Mouse (Mus musculus): ENCODE measurements around the gene Vash2.
A peak's percentile ranks its signal among the peaks of the same experiment; 100 is the strongest.
"Not testable (repeated sequence)": the region's sequence is repeated elsewhere in the genome, so short reads cannot be mapped to it uniquely, and the experiment has no call there.

Gene Vash2

GRCm38 (mm10) chr1:190927751-190928369, 51.2 kb downstream of the Vash2 start:
- no peak for DNase-seq (ENCODE audit: low read depth, low spot score)

GRCm38 (mm10) chr1:190927311-190927710, 51.8 kb downstream of the Vash2 start:
- no peak for DNase-seq (ENCODE audit: low read depth, low spot score)

- not testable (repeated sequence) for DNase-seq (ENCODE audit: low read depth, low spot score)
Measured at GRCm38 (mm10) chr1:190924812-190925211, 54.3 kb downstream of the Vash2 start, which contains the start of gene Angel2. Angel2 (plus strand) TSS chr1:190925112.

- DNase-seq (ENCODE audit: low read depth, low spot score) = no peak
Measured at GRCm38 (mm10) chr1:190919725-190920469, 59.2 kb downstream of the Vash2 start.

- no peak for DNase-seq (ENCODE audit: low read depth, low spot score)
Measured at GRCm38 (mm10) chr1:190918938-190919337, 60.2 kb downstream of the Vash2 start.

- no peak for DNase-seq (ENCODE audit: low read depth, low spot score)
Measured at GRCm38 (mm10) chr1:190912623-190913022, 66.5 kb downstream of the Vash2 start.

GRCm38 (mm10) chr1:190911415-190912123, 67.5 kb downstream of the Vash2 start, which contains the start of gene Rps6kc1:
Rps6kc1 (minus strand) TSS chr1:190911770.
- peak; percentile 72 for DNase-seq (ENCODE audit: low read depth, low spot score)

- no peak for DNase-seq (ENCODE audit: low read depth, low spot score)
Measured at GRCm38 (mm10) chr1:190910836-190911235, 68.3 kb downstream of the Vash2 start.

GRCm38 (mm10) chr1:190904714-190905113, 74.4 kb downstream of the Vash2 start:
- no peak for DNase-seq (ENCODE audit: low read depth, low spot score)

GRCm38 (mm10) chr1:190904136-190904535, 75.0 kb downstream of the Vash2 start:
- DNase-seq (ENCODE audit: low read depth, low spot score) = no peak

GRCm38 (mm10) chr1:190901082-190901481, 78.0 kb downstream of the Vash2 start:
- DNase-seq (ENCODE audit: low read depth, low spot score) = no peak

- peak; percentile 26 for DNase-seq (ENCODE audit: low read depth, low spot score)
Measured at GRCm38 (mm10) chr1:190898899-190899575, 80.1 kb downstream of the Vash2 start.

- no peak for DNase-seq (ENCODE audit: low read depth, low spot score)
Measured at GRCm38 (mm10) chr1:190898186-190898585, 80.9 kb downstream of the Vash2 start.

Data from skeletal muscle tissue, adult 2 months (tissue).